Mouse (Mus musculus) spleen, adult 2 months (tissue): ENCODE data around the gene Gm5431. TPM values are rescaled to one million over a fixed set of nuclear protein-coding genes. Genes with fewer than 3 reads are reported as not detected.
"Not testable (repeated sequence)": the region's sequence is repeated elsewhere in the genome, so short reads cannot be mapped to it uniquely, and the experiment has no call there.

Experiments
- DNase-seq, 2 experiments: peaks; one replicate each; pipeline versions ENCODE4 v3.0.0 to v3.0.0-alpha.2; 2012 to 2021; ENCODE audit warnings: low spot score in 2 of 2, low read depth in 1 of 2
- H3K27ac ChIP-seq: fragments of 200-500 bp; 2 replicates; pipeline ENCODE4 v1.5.1; 2012; ENCODE audit warnings: low read length, inconsistent platforms; ENCODE audit not compliant: insufficient read depth
- H3K27me3 ChIP-seq: fragments of 200-500 bp; 2 replicates; pipeline ENCODE4 v1.6.1; 2012; ENCODE audit warnings: mild to moderate bottlenecking, moderate library complexity, low read length, inconsistent platforms; ENCODE audit not compliant: control insufficient read depth, insufficient read depth
- H3K36me3 ChIP-seq: fragments of 200-500 bp; 2 replicates; pipeline ENCODE4 v1.6.1; 2012; ENCODE audit warnings: mild to moderate bottlenecking, low read length, inconsistent platforms; ENCODE audit not compliant: control insufficient read depth, insufficient read depth
- H3K4me1 ChIP-seq: fragments of 200-500 bp; 2 replicates; pipeline ENCODE4 v1.6.1; 2011; ENCODE audit warnings: inconsistent platforms; ENCODE audit not compliant: control insufficient read depth, insufficient read depth, insufficient read length
- H3K4me3 ChIP-seq: fragments of 200-500 bp; 2 replicates; pipeline ENCODE4 v1.5.1; 2011; ENCODE audit warnings: mild to moderate bottlenecking, inconsistent platforms; ENCODE audit not compliant: insufficient read depth, insufficient read length; ENCODE audit errors: extremely low read depth
- CTCF ChIP-seq: fragments of 200-500 bp; IDR thresholded peaks from 2 replicates; pipeline ENCODE4 v1.5.1; 2011; ENCODE audit warnings: mild to moderate bottlenecking, inconsistent platforms; ENCODE audit not compliant: insufficient read depth, insufficient read length, insufficient replicate concordance; ENCODE audit errors: extremely low read depth
- POLR2A ChIP-seq: fragments of 200-500 bp; IDR thresholded peaks from 2 replicates; pipeline ENCODE4 v1.6.1; 2011; ENCODE audit warnings: low read depth, low read length, inconsistent platforms
- WGBS: fragments of 180-500 bp; shearing (Covaris S2); methylation state at CpG from one replicate; pipeline ENCODE4 v1.1.7; 2018; 5-methylcytosine and 5-hydroxymethylcytosine counted together
- polyA plus RNA-seq: library from polyadenylated mRNA; depleted of rRNA; stranded (reverse); fragments of >200 nt; gene quantifications from 2 replicates; pipeline ENCODE4 v1.2.3, GENCODE M21; 2012

Gm5431 gene
- polyA plus RNA-seq, 1 experiment, result 0.37 TPM

GRCm38 (mm10) chr11:48918380-48918779 lies 16.4 kb upstream of the Gm5431 start:
- Histone ChIP-seq H3K4me3 (no peak overlapping the region), H3K36me3 (no peaks in the 10 kb centered on the region), H3K4me1 (peaks cover under 1% of the 10 kb centered on the region; the same call in 1 of the 2 replicates), H3K27me3 (no peaks in the 10 kb centered on the region), H3K27ac (no peak overlapping the region)
- TF ChIP-seq CTCF, result no peak
- no peak for TF ChIP-seq POLR2A
- 84% methylated on average over 3 of the region's 3 CpGs for WGBS
- DNase-seq, result no peak

GRCm38 (mm10) chr11:48913611-48914010 lies 11.6 kb upstream of the Gm5431 start:
- no peak for DNase-seq
- H3K27ac ChIP-seq, result no peak overlapping the region
- WGBS, result 53% methylated on average over 1 of the region's 1 CpGs

GRCm38 (mm10) chr11:48908459-48908858 lies 6.4 kb upstream of the Gm5431 start:
- Histone ChIP-seq H3K4me3 (no peak overlapping the region), H3K36me3 (no peaks in the 10 kb centered on the region), H3K27me3 (no peaks in the 10 kb centered on the region), H3K27ac (no peak overlapping the region), H3K4me1 (peaks cover 2% of the 10 kb centered on the region)
- 29% methylated on average over 1 of the region's 1 CpGs for WGBS
- no peak for DNase-seq
- no peak for TF ChIP-seq POLR2A
- TF ChIP-seq CTCF, result no peak

More at GRCm38 (mm10) chr11:48913611-48914010, 11.6 kb upstream of the Gm5431 start:
- H3K36me3 ChIP-seq, result no peaks in the 10 kb centered on the region
- H3K4me1 ChIP-seq, result peaks cover 2% of the 10 kb centered on the region
- H3K4me3 ChIP-seq, result no peak overlapping the region
- H3K27me3 ChIP-seq, result no peaks in the 10 kb centered on the region
- TF ChIP-seq CTCF (no peak), POLR2A (no peak)

GRCm38 (mm10) chr11:48901567-48901930 lies 465 bp downstream of the Gm5431 start:
- not testable (repeated sequence) for H3K4me3 ChIP-seq
- peak overlapping the region; percentile 81 for H3K27ac ChIP-seq
- 38% methylated on average over 1 of the region's 1 CpGs for WGBS

GRCm38 (mm10) chr11:48900654-48901566 lies 1.1 kb downstream of the Gm5431 start:
- Histone ChIP-seq H3K4me3 (peak overlapping the region; percentile 36; the same call in 1 of the 2 replicates), H3K27ac (peak overlapping the region; percentile 81), H3K4me1 (peaks cover 18% of the 10 kb centered on the region)
- H3K27me3 ChIP-seq, H3K36me3 ChIP-seq: not testable (repeated sequence)
- WGBS, result 35% methylated on average over 6 of the region's 6 CpGs
- DNase-seq, result peak; percentile 29 to 42

More at GRCm38 (mm10) chr11:48901567-48901930, 465 bp downstream of the Gm5431 start:
- not testable (repeated sequence) for H3K27me3 ChIP-seq, H3K36me3 ChIP-seq
- peaks cover 18% of the 10 kb centered on the region for H3K4me1 ChIP-seq
- DNase-seq, result peak; percentile 33 to 35

- H3K27ac ChIP-seq, result peak overlapping the region; percentile 46; the same call in 1 of the 2 replicates
- WGBS, result 60% methylated on average over 2 of the region's 2 CpGs
- no peak for DNase-seq
- H3K36me3 ChIP-seq, result no peaks in the 10 kb centered on the region
- no peaks in the 10 kb centered on the region for H3K27me3 ChIP-seq
- peaks cover 18% of the 10 kb centered on the region for H3K4me1 ChIP-seq
- TF ChIP-seq POLR2A (no peak), CTCF (no peak)
- no peak overlapping the region for H3K4me3 ChIP-seq
Measured at GRCm38 (mm10) chr11:48898812-48899431, 3.1 kb downstream of the Gm5431 start.

GRCm38 (mm10) chr11:48876680-48877079 lies 25.3 kb downstream of the Gm5431 start:
- no peak for DNase-seq
- Histone ChIP-seq H3K4me1 (peaks cover 7% of the 10 kb centered on the region; the same call in 1 of the 2 replicates), H3K27ac (no peak overlapping the region), H3K27me3 (no peaks in the 10 kb centered on the region), H3K36me3 (no peaks in the 10 kb centered on the region), H3K4me3 (no peak overlapping the region)
- 100% methylated on average over 1 of the region's 1 CpGs for WGBS
- TF ChIP-seq POLR2A, result no peak
- TF ChIP-seq CTCF, result no peak

GRCm38 (mm10) chr11:48875343-48875837 lies 26.6 kb downstream of the Gm5431 start:
- not testable (repeated sequence) for H3K27ac ChIP-seq, H3K4me3 ChIP-seq, DNase-seq, H3K36me3 ChIP-seq, H3K4me1 ChIP-seq, H3K27me3 ChIP-seq
- 94% methylated on average over 1 of the region's 1 CpGs for WGBS
